Mouse (Mus musculus): Measurements from ENCODE around the gene Defa21.
A peak's percentile ranks its signal among the peaks of the same experiment; 100 is the strongest.
"Not testable (repeated sequence)": the region's sequence is repeated elsewhere in the genome, so short reads cannot be mapped to it uniquely, and the experiment has no call there.

The Defa21 gene

DNA sequence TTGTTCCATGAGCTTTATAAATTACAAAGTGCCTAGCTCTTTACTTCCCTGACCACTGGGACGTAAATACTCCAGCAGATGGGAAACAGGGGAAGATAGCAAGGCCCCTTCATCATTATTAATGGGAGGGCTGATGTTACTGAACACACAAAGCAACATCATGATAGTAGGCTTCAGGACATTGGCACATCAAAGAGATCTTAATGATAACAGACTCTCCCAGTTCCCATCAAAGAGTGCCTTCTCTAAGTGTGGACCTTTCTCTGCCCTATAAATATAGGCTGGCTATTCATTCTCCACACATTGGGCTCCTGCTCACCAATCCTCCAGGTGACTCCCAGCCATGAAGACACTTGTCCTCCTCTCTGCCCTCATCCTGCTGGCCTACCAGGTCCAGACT, at the start of gene Defa21:
Gene Defa21, plus strand, starts transcription at position 301 of the 400 bp plus-strand sequence.
- DNase-seq = not testable (repeated sequence)

GRCm38 (mm10) chr8:20979846-20980245, 45.5 kb upstream of the Defa21 start:
- no peak for DNase-seq

GRCm38 (mm10) chr8:20994042-20994441, 31.3 kb upstream of the Defa21 start:
- not testable (repeated sequence) for DNase-seq

- no peak for DNase-seq
Measured at GRCm38 (mm10) chr8:20996776-20997175, 28.6 kb upstream of the Defa21 start.

GRCm38 (mm10) chr8:20997291-20997690, 28.1 kb upstream of the Defa21 start:
- no peak for DNase-seq

GRCm38 (mm10) chr8:21001171-21001570, 24.2 kb upstream of the Defa21 start:
- DNase-seq = no peak

DNA sequence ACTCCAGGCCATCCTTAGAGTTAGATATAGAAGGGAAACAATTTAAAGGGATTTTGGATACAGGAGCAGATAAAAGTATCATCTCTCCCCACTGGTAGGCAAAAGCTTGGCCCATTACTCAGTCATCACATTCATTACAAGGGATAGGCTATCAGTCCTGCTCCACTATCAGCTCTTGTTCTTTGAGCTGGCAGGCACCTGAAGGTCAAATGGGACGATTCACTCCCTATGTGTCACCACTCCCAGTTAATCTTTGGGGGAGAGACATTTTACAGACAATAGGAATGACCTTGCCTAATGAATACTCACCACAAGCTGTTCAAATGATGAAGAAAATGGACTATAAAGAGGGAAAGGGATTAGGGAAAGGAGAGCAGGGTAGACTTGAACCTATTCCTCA, 18.5 kb upstream of the Defa21 start:
- no peak for DNase-seq

GRCm38 (mm10) chr8:21008578-21008977, 16.8 kb upstream of the Defa21 start:
- DNase-seq = peak; percentile 5

DNA sequence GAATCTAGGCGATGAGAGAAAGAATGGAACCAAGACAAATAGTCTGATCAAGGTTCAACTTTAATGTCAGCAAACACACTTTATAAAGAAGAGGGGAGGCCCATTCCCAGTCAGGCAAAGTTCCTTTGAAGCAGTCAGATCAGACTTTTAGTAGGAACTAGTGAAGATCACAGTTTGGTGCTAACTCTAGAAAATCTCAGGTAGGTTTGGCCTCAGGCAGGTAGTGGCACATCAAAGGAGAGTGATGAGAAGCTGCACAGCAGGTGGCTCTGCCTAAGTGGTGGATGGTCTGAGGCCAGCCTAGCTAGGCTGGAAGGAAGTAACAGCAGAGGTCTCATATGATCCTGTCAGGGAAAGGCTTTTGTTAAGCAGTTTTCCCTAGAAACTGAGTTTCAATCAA, 14.8 kb upstream of the Defa21 start:
- DNase-seq = not testable (repeated sequence)

DNA sequence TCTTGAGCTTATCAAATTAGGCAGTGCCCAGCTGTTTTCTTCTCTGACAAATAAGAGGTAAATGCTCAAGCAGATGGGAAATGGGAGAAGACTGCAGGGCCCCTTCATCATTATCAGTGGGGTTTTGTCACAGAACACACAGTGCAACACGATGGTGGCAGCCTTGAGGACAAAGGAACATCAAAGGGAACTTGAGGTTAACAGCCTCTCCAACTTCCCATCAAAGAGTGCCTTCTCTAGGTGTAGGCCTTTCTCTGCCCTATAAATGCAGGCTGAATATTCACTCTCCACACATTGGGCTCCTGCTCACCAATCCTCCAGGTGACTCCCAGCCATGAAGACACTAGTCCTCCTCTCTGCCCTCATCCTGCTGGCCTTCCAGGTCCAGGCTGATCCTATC, 29.4 kb downstream of the Defa21 start, which contains the start of gene Defa23:
Gene Defa23, plus strand, starts transcription at position 301 of the 400 bp plus-strand sequence.
- DNase-seq = not testable (repeated sequence)

- DNase-seq = not testable (repeated sequence)
Measured at GRCm38 (mm10) chr8:21064738-21065137, 39.4 kb downstream of the Defa21 start, which contains the start of gene Defa35. TSS of gene Defa35 (plus strand) at chr8:21065038.

Data from right cerebral cortex, adult 18-20 months (tissue).